Mouse (Mus musculus) heart, embryonic 14.5 days (tissue): ENCODE measurements around the gene Taar7d. TPM values are rescaled to one million over a fixed set of nuclear protein-coding genes. Genes with fewer than 3 reads are reported as not detected.

Experiments
- ATAC-seq: fragments of 200-750 bp; cut with Nextera tagmentation; 2 replicates; pipeline ENCODE4 v1.8.0; 2017; ENCODE audit warnings: low read depth, moderate TSS enrichment; ENCODE audit not compliant: insufficient number of reproducible peaks, insufficient read depth, low FRiP score
- H3K27ac ChIP-seq, 2 experiments: fragments of 200-500 bp in 1 of 2; fragments of 300-500 bp in 1 of 2; sonication (generic) in 1 of 2; replicated peaks in 1 of 2; 2 replicates each; pipeline ENCODE4 v1.5.1; 2012 to 2014; ENCODE audit warnings: low read depth in 2 of 2, low read length in 2 of 2, control low read depth in 1 of 2, mild to moderate bottlenecking in 1 of 2, mixed read lengths in 1 of 2; ENCODE audit not compliant: control insufficient read depth in 1 of 2, insufficient read depth in 1 of 2
- H3K27me3 ChIP-seq: fragments of 300-500 bp; sonication (generic); 2 replicates; pipeline ENCODE4 v1.6.1; 2014; ENCODE audit warnings: mild to moderate bottlenecking, low read length, control low read depth; ENCODE audit not compliant: control insufficient read depth, insufficient read depth
- H3K36me3 ChIP-seq: fragments of 300-500 bp; sonication (generic); 2 replicates; pipeline ENCODE4 v1.6.1; 2014; ENCODE audit warnings: mild to moderate bottlenecking, control low read depth, low read length, mixed read lengths; ENCODE audit not compliant: control insufficient read depth, insufficient read depth
- H3K4me1 ChIP-seq, 2 experiments: fragments of 200-500 bp in 1 of 2; fragments of 300-500 bp in 1 of 2; sonication (generic) in 1 of 2; 2 replicates each; pipeline ENCODE4 v1.6.1; 2012 to 2014; ENCODE audit warnings: low read length in 2 of 2, control low read depth in 1 of 2, mixed read lengths in 1 of 2; ENCODE audit not compliant: control insufficient read depth in 2 of 2, insufficient read depth in 2 of 2
- H3K4me2 ChIP-seq: fragments of 300-500 bp; sonication (generic); 2 replicates; pipeline ENCODE4 v1.6.1; 2014; ENCODE audit warnings: mild to moderate bottlenecking, low read length
- H3K4me3 ChIP-seq, 2 experiments: fragments of 200-500 bp in 1 of 2; fragments of 300-500 bp in 1 of 2; sonication (generic) in 1 of 2; 2 replicates each; pipeline ENCODE4 v1.5.1; 2012 to 2014; ENCODE audit warnings: low read length in 2 of 2, mild to moderate bottlenecking in 2 of 2, control low read depth in 1 of 2, low read depth in 1 of 2, moderate library complexity in 1 of 2; ENCODE audit not compliant: control insufficient read depth in 1 of 2, insufficient read depth in 1 of 2
- H3K9ac ChIP-seq: fragments of 300-500 bp; sonication (generic); 2 replicates; pipeline ENCODE4 v1.6.1; 2014; ENCODE audit warnings: mild to moderate bottlenecking, low read length
- H3K9me3 ChIP-seq: fragments of 300-500 bp; sonication (generic); 2 replicates; pipeline ENCODE4 v1.6.1; 2016; ENCODE audit warnings: low read length, control low read depth; ENCODE audit not compliant: control insufficient read depth
- WGBS: fragments of 180-500 bp; shearing (Covaris S2); extraction: QIAGEN DNeasy Blood & Tissue Kit; methylation state at CpG from one replicate; pipeline ENCODE4 v1.1.7; 2014; 5-methylcytosine and 5-hydroxymethylcytosine counted together
- polyA plus RNA-seq: library from polyadenylated mRNA; unstranded; fragments of >200 nt; fragmentation: Nextera tagmentation; extraction: Ambion mirVana; gene quantifications from 2 replicates; pipeline ENCODE4 v1.2.1, GENCODE M21; 2014

The Taar7d gene
- polyA plus RNA-seq, 1 experiment from 2014 or later, result not detected

- Histone ChIP-seq H3K27ac (no peak overlapping the region), H3K4me2 (no peak overlapping the region), H3K4me3 (no peak overlapping the region), H3K36me3 (no peaks in the 10 kb centered on the region), H3K27me3 (no peaks in the 10 kb centered on the region), H3K9me3 (no peaks in the 10 kb centered on the region), H3K9ac (no peak overlapping the region), H3K4me1 (peaks cover 0 to 3% of the 10 kb centered on the region in 2 experiments; a peak in 1 of 4 replicates)
- 63% methylated on average over 1 of the region's 1 CpGs for WGBS
- no peak for ATAC-seq
Measured at GRCm38 (mm10) chr10:24006442-24006841, 20.6 kb upstream of the Taar7d start.

- Histone ChIP-seq H3K27me3 (no peaks in the 10 kb centered on the region), H3K4me2 (no peak overlapping the region), H3K4me3 (no peak overlapping the region), H3K9me3 (no peaks in the 10 kb centered on the region), H3K4me1 (peaks cover 0 to 3% of the 10 kb centered on the region in 2 experiments; a peak in 1 of 4 replicates), H3K9ac (no peak overlapping the region), H3K27ac (no peak overlapping the region), H3K36me3 (no peaks in the 10 kb centered on the region)
- no peak for ATAC-seq
- 34% methylated on average over 2 of the region's 2 CpGs for WGBS
Measured at GRCm38 (mm10) chr10:24007034-24007433, 20.0 kb upstream of the Taar7d start.

- no peaks in the 10 kb centered on the region for H3K9me3 ChIP-seq
- no peaks in the 10 kb centered on the region for H3K36me3 ChIP-seq
- 74% methylated on average over 1 of the region's 1 CpGs for WGBS
- H3K4me2 ChIP-seq, result no peak overlapping the region
- ATAC-seq, result no peak
- no peak overlapping the region for H3K9ac ChIP-seq
- no peak overlapping the region for H3K4me3 ChIP-seq
- peaks cover 0 to 3% of the 10 kb centered on the region in 2 experiments; a peak in 1 of 4 replicates for H3K4me1 ChIP-seq
- H3K27me3 ChIP-seq, result no peaks in the 10 kb centered on the region
- no peak overlapping the region for H3K27ac ChIP-seq
Measured at GRCm38 (mm10) chr10:24008143-24008542, 18.9 kb upstream of the Taar7d start.

GRCm38 (mm10) chr10:24031347-24031746, 4.3 kb downstream of the Taar7d start:
- no peak overlapping the region for H3K9ac ChIP-seq

GRCm38 (mm10) chr10:24037314-24037713, 10.3 kb downstream of the Taar7d start, which contains the start of gene Taar7e:
Gene Taar7e, plus strand, starts transcription at chr10:24037614.
- WGBS, result 81% methylated on average over 2 of the region's 2 CpGs
- no peaks in the 10 kb centered on the region for H3K4me1 ChIP-seq
- ATAC-seq, result no peak

More at GRCm38 (mm10) chr10:24031347-24031746, 4.3 kb downstream of the Taar7d start:
- H3K4me1 ChIP-seq, result no peaks in the 10 kb centered on the region
- H3K4me2 ChIP-seq, result no peak overlapping the region
- no peaks in the 10 kb centered on the region for H3K36me3 ChIP-seq
- H3K9me3 ChIP-seq, result no peaks in the 10 kb centered on the region
- no peak overlapping the region for H3K4me3 ChIP-seq
- H3K27me3 ChIP-seq, result no peaks in the 10 kb centered on the region
- no peak overlapping the region for H3K27ac ChIP-seq
- ATAC-seq, result no peak

GRCm38 (mm10) chr10:24040120-24040869, 13.3 kb downstream of the Taar7d start:
- ATAC-seq, result no peak
- WGBS, result 46% methylated on average over 2 of the region's 2 CpGs
- Histone ChIP-seq H3K4me2 (no peak overlapping the region), H3K9me3 (no peaks in the 10 kb centered on the region), H3K27me3 (no peaks in the 10 kb centered on the region), H3K4me3 (no peak overlapping the region), H3K36me3 (no peaks in the 10 kb centered on the region), H3K4me1 (no peaks in the 10 kb centered on the region), H3K9ac (no peak overlapping the region), H3K27ac (no peak overlapping the region)

More at GRCm38 (mm10) chr10:24037314-24037713, 10.3 kb downstream of the Taar7d start, which contains the start of gene Taar7e:
- Histone ChIP-seq H3K36me3 (no peaks in the 10 kb centered on the region), H3K9ac (no peak within 1 kb of the TSS), H3K27ac (no peak within 1 kb of the TSS), H3K4me3 (no peak within 1 kb of the TSS), H3K9me3 (no peaks in the 10 kb centered on the region), H3K27me3 (no peaks in the 10 kb centered on the region), H3K4me2 (no peak within 1 kb of the TSS)

- no peaks in the 10 kb centered on the region for H3K36me3 ChIP-seq
- no peak within 1 kb of the TSS for H3K4me2 ChIP-seq
- H3K27ac ChIP-seq, result no peak within 1 kb of the TSS
- no peak for ATAC-seq
- no peaks in the 10 kb centered on the region for H3K27me3 ChIP-seq
- H3K4me3 ChIP-seq, result no peak within 1 kb of the TSS
- H3K9me3 ChIP-seq, result no peaks in the 10 kb centered on the region
- H3K4me1 ChIP-seq, result no peaks in the 10 kb centered on the region
- no peak within 1 kb of the TSS for H3K9ac ChIP-seq
Measured at GRCm38 (mm10) chr10:24049210-24049609, 22.2 kb downstream of the Taar7d start, which contains the start of gene Taar7f. Gene Taar7f, plus strand, starts transcription at chr10:24049510.
